Mouse (Mus musculus): ENCODE data around the gene Adam1a. TPM values are rescaled to one million over a fixed set of nuclear protein-coding genes. Genes with fewer than 3 reads are reported as not detected.
"Not testable (repeated sequence)": the region's sequence is repeated elsewhere in the genome, so short reads cannot be mapped to it uniquely, and the experiment has no call there.

Gene Adam1a
- polyA plus RNA-seq, 1 experiment from 2014 or later = 0.25 TPM

DNA sequence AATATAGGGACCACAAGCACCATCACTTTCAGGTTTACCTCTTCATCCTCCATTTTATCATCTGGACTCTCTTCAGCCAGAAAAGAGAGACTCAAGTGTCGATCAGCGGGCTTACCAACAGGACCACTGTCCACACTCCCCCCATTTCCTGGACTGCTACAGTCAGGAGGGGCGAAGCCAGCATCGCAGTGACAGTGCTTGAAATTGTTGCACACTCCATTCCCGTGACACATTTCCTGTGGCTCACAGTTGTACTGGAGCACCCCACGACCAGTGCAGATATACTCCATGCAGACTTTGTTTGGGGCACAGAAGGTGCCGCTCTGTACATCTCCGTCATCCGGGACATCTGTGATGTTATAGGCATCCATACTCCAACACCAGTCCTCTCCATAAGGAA, 26.3 kb downstream of the Adam1a start:
- Histone ChIP-seq H3K27ac (ENCODE audit: low read depth) (no peak overlapping the region), H3K4me3 (ENCODE audit: low read depth, low read length) (no peak overlapping the region), H3K9me3 (ENCODE audit: low read length) (no peaks in the 10 kb centered on the region), H3K9ac (replicated peaks) (no peak overlapping the region), H3K4me2 (ENCODE audit: low read depth, low read length) (no peak overlapping the region), H3K27me3 (ENCODE audit: insufficient read depth, low read length) (no peaks in the 10 kb centered on the region), H3K4me1 (ENCODE audit: insufficient read depth) (no peaks in the 10 kb centered on the region), H3K36me3 (replicated peaks; ENCODE audit: insufficient read depth, low read length) (peaks cover 20% of the 10 kb centered on the region)
- ATAC-seq (no peak), DNase-seq (no peak)
- TF ChIP-seq CTCF (IDR thresholded peaks at IDR 0.05; ENCODE audit: low read depth) (no peak), EP300 (IDR thresholded peaks at IDR 0.05; ENCODE audit: low read depth) (no peak)
- 74% methylated on average over 9 of the region's 9 CpGs for WGBS (ENCODE audit: insufficient replicate concordance)

DNA sequence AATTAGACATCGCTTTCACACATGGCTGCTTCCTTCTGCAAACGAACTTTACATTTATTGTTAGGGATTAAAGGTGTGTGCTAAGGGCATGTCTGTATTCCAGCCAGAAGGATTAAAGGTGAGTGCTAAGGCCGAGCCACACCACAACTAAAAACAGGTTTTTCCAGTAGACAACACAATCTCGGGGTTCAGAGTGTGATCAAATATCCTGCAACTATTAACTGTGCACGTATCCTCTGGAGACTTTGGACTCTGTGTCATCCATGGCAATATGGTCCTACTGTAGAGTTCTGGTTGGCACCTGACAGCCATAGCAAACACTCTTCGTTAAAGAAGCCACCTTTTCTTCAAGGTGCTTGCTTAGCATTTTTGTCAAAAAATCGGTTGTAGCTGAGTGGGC, 35.3 kb downstream of the Adam1a start:
- DNase-seq (no peak), ATAC-seq (no peak)
- no peak for TF ChIP-seq CTCF (IDR thresholded peaks at IDR 0.05; ENCODE audit: low read depth)
- TF ChIP-seq EP300 (IDR thresholded peaks at IDR 0.05; ENCODE audit: low read depth) = no peak
- Histone ChIP-seq H3K4me3 (ENCODE audit: low read depth, low read length) (no peak overlapping the region), H3K4me1 (ENCODE audit: insufficient read depth) (no peaks in the 10 kb centered on the region), H3K27ac (ENCODE audit: low read depth) (no peak overlapping the region), H3K9ac (replicated peaks) (no peak overlapping the region), H3K9me3 (ENCODE audit: low read length) (no peaks in the 10 kb centered on the region), H3K27me3 (ENCODE audit: insufficient read depth, low read length) (no peaks in the 10 kb centered on the region), H3K4me2 (ENCODE audit: low read depth, low read length) (no peak overlapping the region), H3K36me3 (replicated peaks; ENCODE audit: insufficient read depth, low read length) (no peaks in the 10 kb centered on the region)
- 72% methylated on average over 7 of the region's 7 CpGs for WGBS (ENCODE audit: insufficient replicate concordance)

DNA sequence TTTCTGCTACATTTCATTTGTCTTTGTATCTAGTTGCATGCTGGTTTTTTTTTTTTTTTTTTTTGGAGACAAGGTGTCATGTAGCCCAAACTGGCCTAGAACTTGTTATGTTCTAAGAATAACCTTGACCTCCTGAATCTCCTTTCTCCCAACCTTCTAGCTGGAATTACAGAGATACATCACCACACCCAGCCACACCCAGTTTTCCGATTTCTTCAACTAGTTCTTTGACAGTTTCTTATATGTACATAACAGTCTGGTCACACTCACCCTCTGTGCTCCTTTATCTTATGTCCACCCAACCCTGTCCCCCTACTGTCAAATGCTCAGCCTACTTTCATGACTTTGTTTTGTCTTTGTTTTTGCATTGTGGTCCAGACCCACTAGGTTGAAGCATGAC, 38.4 kb downstream of the Adam1a start:
- Histone ChIP-seq H3K9ac (replicated peaks) (no peak overlapping the region), H3K36me3 (replicated peaks; ENCODE audit: insufficient read depth, low read length) (no peaks in the 10 kb centered on the region), H3K27ac (ENCODE audit: low read depth) (no peak overlapping the region), H3K4me1 (ENCODE audit: insufficient read depth) (no peaks in the 10 kb centered on the region), H3K27me3 (ENCODE audit: insufficient read depth, low read length) (no peaks in the 10 kb centered on the region), H3K9me3 (ENCODE audit: low read length) (no peaks in the 10 kb centered on the region), H3K4me3 (ENCODE audit: low read depth, low read length) (no peak overlapping the region), H3K4me2 (ENCODE audit: low read depth, low read length) (no peak overlapping the region)
- ATAC-seq = no peak
- TF ChIP-seq EP300 (IDR thresholded peaks at IDR 0.05; ENCODE audit: low read depth) (no peak), CTCF (IDR thresholded peaks at IDR 0.05; ENCODE audit: low read depth) (no peak)
- WGBS (ENCODE audit: insufficient replicate concordance) = 76% methylated on average over 1 of the region's 1 CpGs
- DNase-seq = no peak

DNA sequence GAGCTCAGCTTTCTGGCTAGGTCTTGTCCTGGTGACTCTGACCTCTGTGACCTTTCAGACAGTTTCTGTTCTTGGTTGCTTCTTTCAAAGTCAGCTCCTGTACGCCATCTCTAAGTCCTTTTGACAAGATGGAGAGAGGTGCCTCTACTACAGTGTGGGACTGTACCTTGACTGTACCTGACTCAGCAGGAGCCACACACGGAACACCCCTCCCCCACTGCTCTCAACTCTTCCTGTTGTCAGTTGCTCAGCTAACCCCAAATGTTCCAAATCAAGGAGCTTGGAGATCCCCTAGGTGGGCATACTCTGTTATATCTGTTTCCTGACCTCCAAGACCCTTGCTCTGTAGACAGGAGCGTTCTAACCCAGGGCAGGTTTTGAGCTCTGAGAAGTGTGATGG, 42.1 kb downstream of the Adam1a start, which contains the start of gene Adam1b:
Adam1b (minus strand) TSS at position 205 of the 400 bp plus-strand sequence.
- H3K9me3 ChIP-seq (ENCODE audit: low read length) = no peaks in the 10 kb centered on the region
- H3K4me1 ChIP-seq (ENCODE audit: insufficient read depth) = peaks cover 6% of the 10 kb centered on the region
- no peak within 1 kb of the TSS for H3K27ac ChIP-seq (ENCODE audit: low read depth)
- no peak within 1 kb of the TSS for H3K4me3 ChIP-seq (ENCODE audit: low read depth, low read length)
- no peaks in the 10 kb centered on the region for H3K27me3 ChIP-seq (ENCODE audit: insufficient read depth, low read length)
- H3K4me2 ChIP-seq (ENCODE audit: low read depth, low read length) = no peak within 1 kb of the TSS
- 75% methylated on average over 3 of the region's 3 CpGs for WGBS (ENCODE audit: insufficient replicate concordance)
- DNase-seq (no peak), ATAC-seq (no peak)
- no peaks in the 10 kb centered on the region for H3K36me3 ChIP-seq (replicated peaks; ENCODE audit: insufficient read depth, low read length)
- no peak within 1 kb of the TSS for H3K9ac ChIP-seq (replicated peaks)
- no peak for TF ChIP-seq CTCF (IDR thresholded peaks at IDR 0.05; ENCODE audit: low read depth)

DNA sequence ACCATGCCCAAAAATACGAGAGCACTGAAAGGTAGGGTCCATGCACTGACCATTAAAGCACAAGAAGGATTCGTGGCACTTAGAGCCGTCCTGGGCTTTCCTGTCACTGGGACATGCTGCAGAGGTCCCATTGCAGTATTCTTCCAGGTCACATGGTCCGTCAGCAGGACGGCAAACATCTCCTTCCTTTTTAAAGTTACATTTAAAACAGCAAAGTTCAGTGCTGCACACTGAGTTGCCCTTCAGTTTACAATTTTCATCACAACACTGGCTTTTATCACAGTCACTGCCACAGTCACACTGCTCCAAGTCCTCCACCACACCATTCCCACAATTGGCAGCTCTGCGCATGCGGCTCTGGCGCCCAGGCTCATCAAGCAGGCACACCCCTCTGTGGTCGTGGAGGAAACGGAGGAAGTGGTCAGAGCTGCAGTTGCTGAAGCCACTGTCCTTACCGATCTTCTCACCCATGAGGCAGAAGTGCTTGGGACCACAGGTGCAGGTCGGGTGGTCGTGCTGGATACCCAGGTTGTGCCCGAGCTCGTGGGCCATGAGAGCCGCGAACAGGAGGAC, 43.8 kb downstream of the Adam1a start:
- Histone ChIP-seq H3K4me3 (ENCODE audit: low read depth, low read length) (peak overlapping the region; percentile 24; the same call in 1 of the 2 replicates), H3K4me2 (ENCODE audit: low read depth, low read length) (peak overlapping the region; percentile 60), H3K9ac (replicated peaks) (0 out of 2 replicates have a peak overlapping the region, but pooled peaks have one; percentile 16)
- peak; percentile 31 for DNase-seq
- not testable (repeated sequence) for H3K27ac ChIP-seq (ENCODE audit: low read depth); H3K4me1 ChIP-seq (ENCODE audit: insufficient read depth); H3K36me3 ChIP-seq (replicated peaks; ENCODE audit: insufficient read depth, low read length); H3K27me3 ChIP-seq (ENCODE audit: insufficient read depth, low read length); H3K9me3 ChIP-seq (ENCODE audit: low read length)
- peak; percentile 29; the same call in 1 of the 2 replicates for ATAC-seq
- WGBS (ENCODE audit: insufficient replicate concordance) = 28% methylated on average over 10 of the region's 17 CpGs

DNA sequence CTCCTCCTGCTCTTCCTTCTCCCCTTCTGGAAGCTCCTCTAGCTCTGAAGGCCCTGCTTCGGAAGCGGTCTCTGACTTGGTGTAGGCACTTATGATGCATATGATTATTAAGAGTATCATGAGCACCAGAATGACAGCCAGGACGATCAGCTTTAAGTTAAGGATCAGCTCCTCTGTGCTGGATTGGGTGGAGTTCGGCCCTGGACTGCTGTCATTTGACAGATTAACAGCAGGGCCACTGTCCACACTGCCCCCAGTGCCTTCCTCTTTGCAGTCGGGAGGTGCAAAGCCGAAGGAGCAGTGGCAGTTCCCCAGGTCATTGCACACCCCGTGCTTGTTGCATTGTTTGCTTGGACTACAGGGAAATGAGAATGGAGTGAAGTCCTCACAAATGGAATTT, 44.6 kb downstream of the Adam1a start:
- Histone ChIP-seq H3K4me3 (ENCODE audit: low read depth, low read length) (no peak overlapping the region), H3K27ac (ENCODE audit: low read depth) (no peak overlapping the region), H3K27me3 (ENCODE audit: insufficient read depth, low read length) (no peaks in the 10 kb centered on the region), H3K36me3 (replicated peaks; ENCODE audit: insufficient read depth, low read length) (no peaks in the 10 kb centered on the region), H3K4me2 (ENCODE audit: low read depth, low read length) (peak overlapping the region; percentile 60), H3K9ac (replicated peaks) (no peak overlapping the region), H3K9me3 (ENCODE audit: low read length) (no peaks in the 10 kb centered on the region), H3K4me1 (ENCODE audit: insufficient read depth) (peaks cover 6% of the 10 kb centered on the region)
- DNase-seq (no peak), ATAC-seq (no peak)
- TF ChIP-seq EP300 (IDR thresholded peaks at IDR 0.05; ENCODE audit: low read depth) (no peak), CTCF (IDR thresholded peaks at IDR 0.05; ENCODE audit: low read depth) (no peak)
- 28% methylated on average over 7 of the region's 7 CpGs for WGBS (ENCODE audit: insufficient replicate concordance)

DNA sequence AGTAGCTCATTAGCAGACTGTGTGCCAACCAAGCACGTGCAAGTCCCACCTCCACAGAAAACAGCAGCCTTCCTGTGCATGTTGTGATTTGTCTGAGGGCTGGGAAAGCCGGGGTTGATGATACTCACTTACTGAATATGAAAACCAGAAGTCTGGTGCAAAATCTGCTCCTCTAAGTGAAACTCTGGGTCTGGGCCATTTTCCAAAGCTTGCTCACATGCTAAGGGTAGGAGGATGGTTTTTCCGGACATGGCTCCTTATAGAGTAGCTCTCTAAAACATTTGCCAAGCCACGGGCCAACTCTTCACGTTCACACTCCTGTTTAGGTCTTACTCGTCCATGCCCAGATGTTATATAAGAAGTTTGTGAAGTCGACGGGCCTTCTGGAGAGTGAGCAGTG, 52.0 kb downstream of the Adam1a start:
- ATAC-seq (no peak), DNase-seq (no peak)
- WGBS (ENCODE audit: insufficient replicate concordance) = 66% methylated on average over 8 of the region's 8 CpGs

More for the DNA sequence above, 52.0 kb downstream of the Adam1a start:
- TF ChIP-seq EP300 (IDR thresholded peaks at IDR 0.05; ENCODE audit: low read depth) (no peak), CTCF (IDR thresholded peaks at IDR 0.05; ENCODE audit: low read depth) (no peak)
- Histone ChIP-seq H3K9me3 (ENCODE audit: low read length) (no peaks in the 10 kb centered on the region), H3K4me1 (ENCODE audit: insufficient read depth) (no peaks in the 10 kb centered on the region), H3K9ac (replicated peaks) (no peak overlapping the region), H3K36me3 (replicated peaks; ENCODE audit: insufficient read depth, low read length) (no peaks in the 10 kb centered on the region), H3K27me3 (ENCODE audit: insufficient read depth, low read length) (no peaks in the 10 kb centered on the region), H3K4me3 (ENCODE audit: low read depth, low read length) (no peak overlapping the region), H3K4me2 (ENCODE audit: low read depth, low read length) (no peak overlapping the region), H3K27ac (ENCODE audit: low read depth) (no peak overlapping the region)

All from liver, postnatal 0 days (tissue).